In the genomic region with DNA sequence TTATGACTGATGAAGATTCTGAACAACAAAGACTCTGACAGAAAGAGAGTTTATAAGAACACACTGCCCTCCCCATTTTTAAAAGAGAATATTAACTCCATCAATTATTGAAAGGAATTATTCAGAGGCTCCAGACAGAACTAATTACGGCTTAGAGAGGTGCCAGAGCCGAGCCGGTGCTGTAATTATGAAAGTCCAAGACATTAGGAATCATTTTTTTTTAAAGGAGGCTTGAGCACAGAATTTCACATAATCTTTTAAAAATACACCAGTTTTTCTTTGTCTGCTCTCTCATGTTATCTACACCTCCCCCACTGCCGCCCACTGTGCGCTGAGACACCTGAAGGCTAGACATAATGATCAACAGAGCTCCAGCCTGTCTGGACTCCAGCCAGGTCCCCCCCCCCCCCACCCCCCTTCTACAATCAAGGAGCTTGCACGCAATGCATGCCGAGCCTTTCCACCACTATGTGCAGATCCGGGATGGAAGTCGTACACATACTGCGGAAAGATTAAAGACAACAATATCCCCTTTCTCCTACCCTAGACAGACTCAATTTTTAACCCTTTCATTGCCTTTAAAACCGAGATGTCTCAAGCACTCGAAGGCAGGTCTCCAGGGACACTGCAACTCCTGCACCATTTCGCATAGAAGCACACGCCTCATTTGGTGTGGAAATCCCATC, we compare ENCODE assay signal across 8 mouse cellular contexts.
DNase-seq lines count a peak whose midpoint lies in the region; ATAC-seq and TF ChIP-seq lines count a peak whose summit lies in the region.

No protein-coding gene starts in this region.

- peak overlapping the region; percentile 33 for H3K4me3 ChIP-seq in testis, adult 2 months (ENCODE audit: control insufficient read depth, low read depth, low read length)
- H3K4me3 ChIP-seq in heart, embryonic 11.5 days (ENCODE audit: low read depth, low read length), result peak overlapping the region; percentile 50
- peak overlapping the region; percentile 63 for H3K4me3 ChIP-seq in kidney, embryonic 15.5 days (replicated peaks)
- H3K4me3 ChIP-seq in liver, embryonic 11.5 days (ENCODE audit: low read depth, low read length), result peak overlapping the region; percentile 68
- peak overlapping the region; percentile 70 for H3K4me3 ChIP-seq in midbrain, postnatal 0 days (ENCODE audit: low read depth, low read length)
- peak overlapping the region; percentile 60 for H3K4me3 ChIP-seq in stomach, postnatal 0 days (ENCODE audit: low read depth, low read length)

- no peak for TF ChIP-seq POLR2A in testis, adult 2 months (IDR thresholded peaks at IDR 0.05; ENCODE audit: control insufficient read depth, low read depth, low read length)

- no peaks in the 10 kb centered on the region for H3K36me3 ChIP-seq in testis, adult 2 months (ENCODE audit: control insufficient read depth, insufficient read depth, low read length)
- no peaks in the 10 kb centered on the region for H3K36me3 ChIP-seq in heart, embryonic 11.5 days (ENCODE audit: control insufficient read depth, insufficient read depth, low read length)
- no peaks in the 10 kb centered on the region for H3K36me3 ChIP-seq in kidney, embryonic 15.5 days
- no peaks in the 10 kb centered on the region for H3K36me3 ChIP-seq in liver, embryonic 11.5 days (ENCODE audit: control insufficient read depth, insufficient read depth, low read length)
- H3K36me3 ChIP-seq in midbrain, postnatal 0 days (ENCODE audit: insufficient read depth, low read length), result no peaks in the 10 kb centered on the region
- H3K36me3 ChIP-seq in stomach, postnatal 0 days (ENCODE audit: control insufficient read depth, insufficient read depth, low read length), result no peaks in the 10 kb centered on the region

- 7% methylated on average over 14 of the region's 14 CpGs for WGBS in heart, embryonic 11.5 days (ENCODE audit: insufficient replicate concordance)
- WGBS in kidney, embryonic 15.5 days, result under 1% methylated on average over 14 of the region's 14 CpGs
- 10% methylated on average over 14 of the region's 14 CpGs for WGBS in liver, embryonic 11.5 days
- WGBS in midbrain, postnatal 0 days, result under 1% methylated on average over 14 of the region's 14 CpGs
- under 1% methylated on average over 14 of the region's 14 CpGs for WGBS in stomach, postnatal 0 days

- H3K4me1 ChIP-seq in testis, adult 2 months (ENCODE audit: control insufficient read depth, insufficient read depth, low read length), result no peaks in the 10 kb centered on the region
- peaks cover 4% of the 10 kb centered on the region; the same call in 1 of the 2 replicates for H3K4me1 ChIP-seq in heart, embryonic 11.5 days (ENCODE audit: control insufficient read depth, insufficient read depth, low read length)
- H3K4me1 ChIP-seq in kidney, embryonic 15.5 days, result peaks cover 12% of the 10 kb centered on the region
- no peaks in the 10 kb centered on the region for H3K4me1 ChIP-seq in liver, embryonic 11.5 days (replicated peaks; ENCODE audit: control insufficient read depth, insufficient read depth, low read length)
- no peaks in the 10 kb centered on the region for H3K4me1 ChIP-seq in midbrain, postnatal 0 days (ENCODE audit: insufficient read depth, low read length)
- no peaks in the 10 kb centered on the region for H3K4me1 ChIP-seq in stomach, postnatal 0 days (replicated peaks; ENCODE audit: control insufficient read depth, insufficient read depth)

- no peak overlapping the region for H3K27ac ChIP-seq in testis, adult 2 months (ENCODE audit: control insufficient read depth, insufficient read depth, low read depth, low read length)
- H3K27ac ChIP-seq in heart, embryonic 11.5 days (ENCODE audit: low read depth, low read length), result peak overlapping the region; percentile 87
- H3K27ac ChIP-seq in kidney, embryonic 15.5 days, result peak overlapping the region; percentile 93
- H3K27ac ChIP-seq in liver, embryonic 11.5 days (ENCODE audit: low read depth, low read length), result peak overlapping the region; percentile 38; the same call in 1 of the 2 replicates
- H3K27ac ChIP-seq in midbrain, postnatal 0 days (ENCODE audit: low read depth, low read length), result peak overlapping the region; percentile 95
- peak overlapping the region; percentile 77 for H3K27ac ChIP-seq in stomach, postnatal 0 days (replicated peaks)

- ATAC-seq in heart, embryonic 11.5 days (replicated peaks; ENCODE audit: insufficient number of reproducible peaks, low FRiP score, low TSS enrichment), result peak; percentile 77
- peak; percentile 90 for ATAC-seq in kidney, embryonic 15.5 days (replicated peaks; ENCODE audit: low FRiP score)
- peak; percentile 43 for ATAC-seq in liver, embryonic 11.5 days (replicated peaks; ENCODE audit: low FRiP score)
- ATAC-seq in midbrain, postnatal 0 days (ENCODE audit: low FRiP score), result peak; percentile 82
- peak; percentile 88 for ATAC-seq in stomach, postnatal 0 days (ENCODE audit: low FRiP score, low TSS enrichment)

- H3K27me3 ChIP-seq in testis, adult 2 months (ENCODE audit: control insufficient read depth, insufficient read depth, low read length), result no peaks in the 10 kb centered on the region
- no peaks in the 10 kb centered on the region for H3K27me3 ChIP-seq in heart, embryonic 11.5 days (ENCODE audit: control insufficient read depth, insufficient read depth, low read length)
- H3K27me3 ChIP-seq in kidney, embryonic 15.5 days, result no peaks in the 10 kb centered on the region
- no peaks in the 10 kb centered on the region for H3K27me3 ChIP-seq in liver, embryonic 11.5 days (replicated peaks; ENCODE audit: control insufficient read depth, insufficient read depth, low read length)
- H3K27me3 ChIP-seq in midbrain, postnatal 0 days (ENCODE audit: insufficient read depth, low read length), result no peaks in the 10 kb centered on the region
- no peaks in the 10 kb centered on the region for H3K27me3 ChIP-seq in stomach, postnatal 0 days (ENCODE audit: control insufficient read depth, insufficient read depth, low read length)

- peak overlapping the region; percentile 77 for H3K9ac ChIP-seq in heart, embryonic 11.5 days (ENCODE audit: low read depth, low read length)
- H3K9ac ChIP-seq in kidney, embryonic 15.5 days, result peak overlapping the region; percentile 64
- peak overlapping the region; percentile 46; the same call in 1 of the 2 replicates for H3K9ac ChIP-seq in liver, embryonic 11.5 days (ENCODE audit: low read depth, low read length)
- H3K9ac ChIP-seq in midbrain, postnatal 0 days (replicated peaks; ENCODE audit: low read length, poor library complexity, severe bottlenecking), result peak overlapping the region; percentile 83
- peak overlapping the region; percentile 63 for H3K9ac ChIP-seq in stomach, postnatal 0 days (ENCODE audit: low read length)

- TF ChIP-seq CTCF in testis, adult 2 months (IDR thresholded peaks at IDR 0.05; ENCODE audit: control insufficient read depth, insufficient read depth, insufficient replicate concordance, low read depth, low read length), result no peak
- no peak for TF ChIP-seq CTCF in midbrain, postnatal 0 days (IDR thresholded peaks at IDR 0.05)
- TF ChIP-seq CTCF in stomach, postnatal 0 days (IDR thresholded peaks at IDR 0.05; ENCODE audit: low read depth), result no peak

- H3K9me3 ChIP-seq in heart, embryonic 11.5 days (replicated peaks; ENCODE audit: control insufficient read depth, low read length), result no peaks in the 10 kb centered on the region
- no peaks in the 10 kb centered on the region for H3K9me3 ChIP-seq in kidney, embryonic 15.5 days (replicated peaks)
- no peaks in the 10 kb centered on the region for H3K9me3 ChIP-seq in liver, embryonic 11.5 days (ENCODE audit: control insufficient read depth, low read length)
- H3K9me3 ChIP-seq in midbrain, postnatal 0 days (ENCODE audit: low read length), result no peaks in the 10 kb centered on the region
- no peaks in the 10 kb centered on the region for H3K9me3 ChIP-seq in stomach, postnatal 0 days (ENCODE audit: control insufficient read depth, low read length)

- TF ChIP-seq EP300 in stomach, postnatal 0 days (optimal IDR thresholded peaks at IDR 0.05), result no peak

- peak overlapping the region; percentile 76 for H3K4me2 ChIP-seq in heart, embryonic 11.5 days
- peak overlapping the region; percentile 67 for H3K4me2 ChIP-seq in kidney, embryonic 15.5 days
- peak overlapping the region; percentile 85 for H3K4me2 ChIP-seq in liver, embryonic 11.5 days
- peak overlapping the region; percentile 59 for H3K4me2 ChIP-seq in midbrain, postnatal 0 days (ENCODE audit: low read depth, low read length, poor library complexity, severe bottlenecking)
- H3K4me2 ChIP-seq in stomach, postnatal 0 days (replicated peaks; ENCODE audit: low read depth), result peak overlapping the region; percentile 65

- no peak for DNase-seq in testis, postnatal 14 days (ENCODE audit: low spot score)
- peak; percentile 90 for DNase-seq in embryo, embryonic 11 days
- peak; percentile 67 for DNase-seq in liver, embryonic 11.5 days (ENCODE audit: low spot score)
- peak; percentile 87 for DNase-seq in midbrain, postnatal 0 days (ENCODE audit: low spot score)
- peak; percentile 83 for DNase-seq in stomach, postnatal 0 days (ENCODE audit: low spot score)
